Mouse (Mus musculus) lung, adult 18-20 months (tissue): ENCODE results near the gene Snph.
"Not testable (repeated sequence)": the region's sequence is repeated elsewhere in the genome, so short reads cannot be mapped to it uniquely, and the experiment has no call there.

Experiments used
- DNase-seq, 2 experiments: peaks; one replicate each; pipeline ENCODE4 v3.0.0; 2022; ENCODE audit warnings: mixed read lengths in 2 of 2

Gene Snph

GRCm38 (mm10) chr2:151632159-151632814 lies at the start of gene Snph:
TSS of gene Snph (minus strand) at chr2:151632593.
- peak; percentile 60 to 70 for DNase-seq

GRCm38 (mm10) chr2:151676234-151676633 lies 43.8 kb upstream of the Snph start:
- DNase-seq = no peak

GRCm38 (mm10) chr2:151670968-151671329 lies 38.6 kb upstream of the Snph start:
- DNase-seq = no peak

GRCm38 (mm10) chr2:151670026-151670967 lies 37.9 kb upstream of the Snph start:
- no peak for DNase-seq

- DNase-seq = no peak
These were observed 36.0 kb upstream of the Snph start, which contains the start of gene Rad21l for GRCm38 (mm10) chr2:151668433-151668832. TSS of gene Rad21l (minus strand) at chr2:151668533.

- DNase-seq = no peak
These were observed 19.7 kb upstream of the Snph start for GRCm38 (mm10) chr2:151652053-151652452.

- no peak for DNase-seq
These were observed 3.6 kb upstream of the Snph start for GRCm38 (mm10) chr2:151636015-151636402.

GRCm38 (mm10) chr2:151635362-151636014 lies 3.1 kb upstream of the Snph start:
- no peak for DNase-seq

- no peak for DNase-seq
These were observed 2.5 kb upstream of the Snph start for GRCm38 (mm10) chr2:151634903-151635302.

- DNase-seq = no peak
These were observed 589 bp upstream of the Snph start for GRCm38 (mm10) chr2:151632982-151633381.

GRCm38 (mm10) chr2:151631406-151632158 lies 811 bp downstream of the Snph start:
- no peak for DNase-seq

GRCm38 (mm10) chr2:151629310-151629709 lies 3.1 kb downstream of the Snph start:
- no peak for DNase-seq

- DNase-seq = no peak
These were observed 4.4 kb downstream of the Snph start for GRCm38 (mm10) chr2:151628011-151628410.

- DNase-seq = no peak
These were observed 6.1 kb downstream of the Snph start for GRCm38 (mm10) chr2:151626296-151626695.

- DNase-seq = no peak
These were observed 8.6 kb downstream of the Snph start for GRCm38 (mm10) chr2:151623776-151624175.

- peak in 1 of 2 experiments; percentile 40 for DNase-seq
These were observed 15.7 kb downstream of the Snph start for GRCm38 (mm10) chr2:151616551-151617329.

- DNase-seq = not testable (repeated sequence)
These were observed 16.6 kb downstream of the Snph start for GRCm38 (mm10) chr2:151615779-151616178.

GRCm38 (mm10) chr2:151609974-151610373 lies 22.4 kb downstream of the Snph start:
- no peak for DNase-seq

- no peak for DNase-seq
These were observed 24.0 kb downstream of the Snph start for GRCm38 (mm10) chr2:151608435-151608834.

GRCm38 (mm10) chr2:151605437-151605987 lies 26.9 kb downstream of the Snph start:
- DNase-seq = peak; percentile 46 to 72

- peak in 1 of 2 experiments; percentile 26 for DNase-seq
These were observed 28.8 kb downstream of the Snph start for GRCm38 (mm10) chr2:151603630-151604029.
